Mouse (Mus musculus) liver, postnatal 0 days (tissue): Measurements from ENCODE around the gene Ift43.

ENCODE experiments used
- CTCF ChIP-seq: sonication (generic); IDR thresholded peaks from 2 replicates; pipeline ENCODE4 v1.5.1; 2016; ENCODE audit warnings: antibody characterized with exemption, low read depth
- EP300 ChIP-seq: IDR thresholded peaks from 2 replicates; pipeline ENCODE4 v1.6.1; 2016; ENCODE audit warnings: antibody characterized with exemption, low read depth, mild to moderate bottlenecking

GRCm38 (mm10) chr12:86181879-86182278 lies 99.5 kb downstream of the Ift43 start:
- no peak for TF ChIP-seq CTCF
- no peak for TF ChIP-seq EP300
